Mouse (Mus musculus) heart, adult 2 months (tissue): ENCODE measurements around the gene Pgm5. TPM values are rescaled to one million over a fixed set of nuclear protein-coding genes. Genes with fewer than 3 reads are reported as not detected.
"Not testable (repeated sequence)": the region's sequence is repeated elsewhere in the genome, so short reads cannot be mapped to it uniquely, and the experiment has no call there.

ENCODE experiments used
- DNase-seq, 2 experiments: peaks; one replicate each; pipeline ENCODE4 v3.0.0; 2021
- H3K27ac ChIP-seq: fragments of 200-600 bp; 2 replicates; pipeline ENCODE4 v1.8.1; 2022
- H3K27me3 ChIP-seq: fragments of 200-500 bp; 2 replicates; pipeline ENCODE4 v1.6.1; 2012; ENCODE audit warnings: mild to moderate bottlenecking, low read length, inconsistent platforms, mixed read lengths; ENCODE audit not compliant: control insufficient read depth, insufficient read depth
- H3K36me3 ChIP-seq: fragments of 200-500 bp; 2 replicates; pipeline ENCODE4 v1.6.1; 2012; ENCODE audit warnings: low read length, inconsistent platforms; ENCODE audit not compliant: control insufficient read depth, insufficient read depth
- H3K4me1 ChIP-seq: fragments of 200-500 bp; 2 replicates; pipeline ENCODE4 v1.6.1; 2011; ENCODE audit warnings: low read length; ENCODE audit not compliant: control insufficient read depth, insufficient read depth
- H3K4me3 ChIP-seq: fragments of 200-600 bp; 2 replicates; pipeline ENCODE4 v1.8.1; 2022
- H3K79me2 ChIP-seq: fragments of 200-500 bp; replicated peaks from 2 replicates; pipeline ENCODE4 v1.6.1; 2012; ENCODE audit warnings: mild to moderate bottlenecking, inconsistent platforms, low read length, moderate library complexity, mixed read lengths; ENCODE audit not compliant: control insufficient read depth, insufficient read depth
- H3K9ac ChIP-seq: fragments of 200-500 bp; 2 replicates; pipeline ENCODE4 v1.6.1; 2012; ENCODE audit warnings: low read depth, mild to moderate bottlenecking, control low read depth, inconsistent platforms, low read length, mixed read lengths
- CTCF ChIP-seq: fragments of 200-600 bp; IDR thresholded peaks from 2 replicates; pipeline ENCODE4 v1.8.1; 2022; ENCODE audit warnings: antibody characterized with exemption, mild to moderate bottlenecking, moderate library complexity
- EP300 ChIP-seq: fragments of 200-500 bp; IDR thresholded peaks from 2 replicates; pipeline ENCODE4 v1.6.1; 2011; ENCODE audit warnings: low read depth, low read length, control low read depth; ENCODE audit not compliant: insufficient read depth
- POLR2A ChIP-seq: fragments of 200-500 bp; IDR thresholded peaks from 2 replicates; pipeline ENCODE4 v1.6.1; 2011; ENCODE audit warnings: mild to moderate bottlenecking, low read depth, low read length, control low read depth; ENCODE audit not compliant: insufficient read depth
- WGBS: fragments of 180-500 bp; shearing (Covaris S2); methylation state at CpG from one replicate; pipeline ENCODE4 v1.1.7; 2018; 5-methylcytosine and 5-hydroxymethylcytosine counted together
- intact Hi-C: fragments of 180-260 bp; cut with DNase I; formaldehyde crosslinking; loops from one replicate; pipeline ENCODE4 v1.15.1; 2025
- polyA plus RNA-seq: library from polyadenylated mRNA; depleted of rRNA; stranded (reverse); fragments of >200 nt; gene quantifications from 2 replicates; pipeline ENCODE4 v1.2.3, GENCODE M21; 2012
- total RNA-seq, 2 experiments: library from RNA; stranded (reverse); gene quantifications; 2 replicates each; pipeline ENCODE4 v1.2.3; 2021

Pgm5 gene
- total and polyA plus RNA-seq, 3 experiments, result 48.6 to 103 (median 93.8) TPM

GRCm38 (mm10) chr19:24708032-24708431 is 153.6 kb downstream of the Pgm5 start:
- intact Hi-C loops, result loop anchor here (5.0 kb wide), 2 partner anchors 71 to 89 kb away; no protein-coding TSS in a partner anchor
- no peak overlapping the region for H3K4me3 ChIP-seq
- no peak overlapping the region for H3K9ac ChIP-seq
- WGBS, result 44% methylated on average over 7 of the region's 7 CpGs
- no peaks in the 10 kb centered on the region; the same call in 1 of the 2 replicates for H3K79me2 ChIP-seq
- peak in 1 of 2 experiments; percentile 41 for DNase-seq
- peaks cover 19% of the 10 kb centered on the region for H3K36me3 ChIP-seq
- peak overlapping the region; percentile 70 for H3K27ac ChIP-seq
- H3K27me3 ChIP-seq, result no peaks in the 10 kb centered on the region
- no peak for TF ChIP-seq POLR2A
- no peak for TF ChIP-seq EP300
- TF ChIP-seq CTCF, result no peak
- peaks cover 8% of the 10 kb centered on the region for H3K4me1 ChIP-seq

- H3K9ac ChIP-seq, result no peak overlapping the region
- peaks cover 8% of the 10 kb centered on the region for H3K4me1 ChIP-seq
- no peaks in the 10 kb centered on the region; the same call in 1 of the 2 replicates for H3K79me2 ChIP-seq
- WGBS, result 32% methylated on average over 7 of the region's 7 CpGs
- peaks cover 19% of the 10 kb centered on the region for H3K36me3 ChIP-seq
- TF ChIP-seq POLR2A (no peak), CTCF (no peak)
- no peak overlapping the region for H3K4me3 ChIP-seq
- no peak for DNase-seq
- intact Hi-C loops, result loop anchor here (5.0 kb wide), 2 partner anchors 70 to 90 kb away; no protein-coding TSS in a partner anchor
- no peaks in the 10 kb centered on the region for H3K27me3 ChIP-seq
- peak overlapping the region; percentile 70 for H3K27ac ChIP-seq
Observed at GRCm38 (mm10) chr19:24707071-24707906, 154.4 kb downstream of the Pgm5 start.

GRCm38 (mm10) chr19:24705395-24705794 is 156.3 kb downstream of the Pgm5 start:
- Histone ChIP-seq H3K79me2 (no peaks in the 10 kb centered on the region), H3K27ac (no peak overlapping the region), H3K4me3 (no peak overlapping the region), H3K27me3 (no peaks in the 10 kb centered on the region), H3K36me3 (peaks cover 19% of the 10 kb centered on the region), H3K9ac (no peak overlapping the region), H3K4me1 (peaks cover 8% of the 10 kb centered on the region)
- intact Hi-C loops, result loop anchor here (2.0 to 5.0 kb wide), 3 partner anchors 68 to 165 kb away; no protein-coding TSS in a partner anchor
- TF ChIP-seq POLR2A (no peak), EP300 (no peak), CTCF (peak; percentile 77)
- 92% methylated on average over 1 of the region's 1 CpGs for WGBS
- no peak for DNase-seq

GRCm38 (mm10) chr19:24704326-24704725 is 157.3 kb downstream of the Pgm5 start:
- H3K4me3 ChIP-seq, result no peak overlapping the region
- no peak overlapping the region for H3K27ac ChIP-seq
- H3K4me1 ChIP-seq, result peaks cover 8% of the 10 kb centered on the region
- peaks cover 19% of the 10 kb centered on the region for H3K36me3 ChIP-seq
- no peaks in the 10 kb centered on the region for H3K79me2 ChIP-seq
- intact Hi-C loops, result loop anchor here (2.0 kb wide), 1 partner anchor 166 kb away; no protein-coding TSS in a partner anchor
- TF ChIP-seq POLR2A, result no peak
- TF ChIP-seq EP300, result no peak
- TF ChIP-seq CTCF, result no peak
- DNase-seq, result no peak
- H3K9ac ChIP-seq, result no peak overlapping the region
- H3K27me3 ChIP-seq, result no peaks in the 10 kb centered on the region
- 70% methylated on average over 2 of the region's 2 CpGs for WGBS

GRCm38 (mm10) chr19:24703680-24704079 is 158.0 kb downstream of the Pgm5 start:
- no peaks in the 10 kb centered on the region for H3K79me2 ChIP-seq
- 63% methylated on average over 8 of the region's 8 CpGs for WGBS
- H3K4me1 ChIP-seq, result peaks cover 11% of the 10 kb centered on the region
- H3K27me3 ChIP-seq, result no peaks in the 10 kb centered on the region
- H3K4me3 ChIP-seq, result no peak overlapping the region
- H3K9ac ChIP-seq, result no peak overlapping the region
- DNase-seq, result no peak
- no peak overlapping the region for H3K27ac ChIP-seq
- H3K36me3 ChIP-seq, result peaks cover 19% of the 10 kb centered on the region
- intact Hi-C loops, result loop anchor here (2.0 kb wide), 1 partner anchor 167 kb away; no protein-coding TSS in a partner anchor
- TF ChIP-seq POLR2A, result no peak
- TF ChIP-seq CTCF, result no peak
- TF ChIP-seq EP300, result no peak

- intact Hi-C loops, result not testable (repeated sequence)
- 68% methylated on average over 1 of the region's 1 CpGs for WGBS
- peaks cover 12% of the 10 kb centered on the region for H3K4me1 ChIP-seq
Observed at GRCm38 (mm10) chr19:24703168-24703567, 158.5 kb downstream of the Pgm5 start.

More at GRCm38 (mm10) chr19:24703168-24703567, 158.5 kb downstream of the Pgm5 start:
- not testable (repeated sequence) for H3K27me3 ChIP-seq, H3K4me3 ChIP-seq, DNase-seq, H3K27ac ChIP-seq, H3K79me2 ChIP-seq, H3K9ac ChIP-seq
- peaks cover 19% of the 10 kb centered on the region for H3K36me3 ChIP-seq
- peak; percentile 51 for TF ChIP-seq CTCF
